Mouse (Mus musculus): ENCODE measurements around the gene Snx5. TPM values are rescaled to one million over a fixed set of nuclear protein-coding genes. Genes with fewer than 3 reads are reported as not detected.

Gene Snx5
- polyA plus RNA-seq, 1 experiment from 2014 or later: 106 TPM

DNA sequence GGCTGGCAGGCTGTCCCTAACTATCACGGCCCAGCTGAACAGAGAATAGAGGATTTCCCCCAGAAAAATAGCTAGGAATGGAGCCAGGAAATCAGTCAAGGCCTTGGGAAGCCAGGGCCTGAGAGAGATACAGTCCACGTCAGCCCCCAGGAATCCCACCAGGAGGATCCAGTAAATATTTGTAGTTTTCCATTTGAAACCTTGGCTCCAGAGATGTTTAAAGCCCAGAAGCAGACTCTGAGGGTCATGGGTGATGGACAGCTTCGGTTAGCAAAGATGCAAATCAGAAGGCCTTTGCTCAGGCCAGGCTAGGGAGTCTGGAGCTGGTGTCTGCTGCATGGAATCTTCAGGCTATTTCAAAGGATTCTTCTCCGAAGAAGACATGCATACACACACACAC, 68.6 kb downstream of the Snx5 start:
- peak; percentile 19; the same call in 1 of the 2 replicates for ATAC-seq (ENCODE audit: insufficient read depth, low FRiP score)
- 27% methylated on average over 4 of the region's 4 CpGs for WGBS
- no peak overlapping the region for H3K9ac ChIP-seq (ENCODE audit: low read length)
- no peak overlapping the region for H3K4me3 ChIP-seq (replicated peaks; ENCODE audit: low read length)
- H3K9me3 ChIP-seq (replicated peaks; ENCODE audit: control insufficient read depth, low read length): no peaks in the 10 kb centered on the region
- peak overlapping the region; percentile 39; the same call in 1 of the 2 replicates for H3K27ac ChIP-seq (ENCODE audit: low read length)
- no peaks in the 10 kb centered on the region for H3K36me3 ChIP-seq (ENCODE audit: control insufficient read depth, insufficient read depth, low read length)
- no peak overlapping the region for H3K4me2 ChIP-seq (ENCODE audit: low read depth, low read length)
- H3K27me3 ChIP-seq (ENCODE audit: control insufficient read depth, insufficient read depth, low read length): no peaks in the 10 kb centered on the region
- H3K4me1 ChIP-seq (ENCODE audit: control insufficient read depth, insufficient read depth, low read length): peaks cover 5% of the 10 kb centered on the region

Other genes with a start within 250 kb of the Snx5 start
- not detected in 2 replicates for gene Banf2, start 237.8 kb downstream of the Snx5 start, polyA plus RNA-seq (2015; fragmentation: Nextera tagmentation; extraction: Ambion mirVana)
- gene Mgme1, start 243 bp downstream of the Snx5 start, polyA plus RNA-seq (2015; fragmentation: Nextera tagmentation; extraction: Ambion mirVana): 18.3 and 20.0 TPM in 2 replicates
- gene Ovol2, start 61.2 kb upstream of the Snx5 start, polyA plus RNA-seq (2015; fragmentation: Nextera tagmentation; extraction: Ambion mirVana): 3.2 and 3.5 TPM in 2 replicates
- 34.6 and 36.9 TPM in 2 replicates for gene Kat14, start 98.1 kb upstream of the Snx5 start, polyA plus RNA-seq (2015; fragmentation: Nextera tagmentation; extraction: Ambion mirVana)
- 4.0 and 6.8 TPM in 2 replicates for gene Pet117, start 98.1 kb upstream of the Snx5 start, polyA plus RNA-seq (2015; fragmentation: Nextera tagmentation; extraction: Ambion mirVana)

All from stomach, embryonic 16.5 days (tissue).